Mouse (Mus musculus) hindbrain, postnatal 0 days (tissue): ENCODE measurements at regions not wholly inside any gene's neighbourhood (a gene's known extent, or its start where the extent isn't known, plus 50 kb on each side); places are given as distances from the start of the nearest gene placed in this dataset.

Experiments
- ATAC-seq: fragments of 200-750 bp; cut with Nextera tagmentation; 2 replicates; pipeline ENCODE4 v1.8.0; 2017; ENCODE audit warnings: mild to moderate bottlenecking, moderate TSS enrichment, moderate library complexity
- DNase-seq: peaks from one replicate; pipeline ENCODE4 v3.0.0-alpha.2; 2015; ENCODE audit warnings: low spot score
- H3K27ac ChIP-seq: fragments of 300-500 bp; sonication (generic); 2 replicates; pipeline ENCODE4 v1.5.1; 2014; ENCODE audit warnings: mild to moderate bottlenecking
- H3K27me3 ChIP-seq: fragments of 300-500 bp; sonication (generic); 2 replicates; pipeline ENCODE4 v1.6.1; 2014; ENCODE audit warnings: low read length, mixed read lengths; ENCODE audit not compliant: insufficient read depth
- H3K36me3 ChIP-seq: fragments of 300-500 bp; sonication (generic); 2 replicates; pipeline ENCODE4 v1.6.1; 2014; ENCODE audit warnings: low read length, mixed read lengths; ENCODE audit not compliant: insufficient read depth
- H3K4me1 ChIP-seq: fragments of 300-500 bp; sonication (generic); 2 replicates; pipeline ENCODE4 v1.6.1; 2014; ENCODE audit warnings: antibody characterized with exemption, low read length, mixed read lengths; ENCODE audit not compliant: insufficient read depth
- H3K4me2 ChIP-seq: fragments of 300-500 bp; sonication (generic); 2 replicates; pipeline ENCODE4 v1.6.1; 2014; ENCODE audit warnings: low read depth, mild to moderate bottlenecking, low read length, moderate library complexity, mixed read lengths
- H3K4me3 ChIP-seq: fragments of 300-500 bp; sonication (generic); 2 replicates; pipeline ENCODE4 v1.5.1; 2014; ENCODE audit warnings: low read length
- H3K9ac ChIP-seq: fragments of 300-500 bp; sonication (generic); replicated peaks from 2 replicates; pipeline ENCODE4 v1.6.1; 2014; ENCODE audit warnings: mild to moderate bottlenecking, low read length, moderate library complexity, mixed read lengths
- H3K9me3 ChIP-seq: fragments of 300-500 bp; sonication (generic); 2 replicates; pipeline ENCODE4 v1.6.1; 2016; ENCODE audit warnings: low read length, mixed read lengths
- CTCF ChIP-seq: IDR thresholded peaks from 2 replicates; pipeline ENCODE4 v1.5.1; 2016; ENCODE audit warnings: antibody characterized with exemption, control low read depth, low read depth
- WGBS: fragments of 180-500 bp; shearing (Covaris S2); extraction: QIAGEN DNeasy Blood & Tissue Kit; methylation state at CpG from one replicate; pipeline ENCODE4 v1.1.7; 2014; 5-methylcytosine and 5-hydroxymethylcytosine counted together

- WGBS = 64% methylated on average over 2 of the region's 2 CpGs
- TF ChIP-seq CTCF = no peak
- no peak for ATAC-seq
Measured at GRCm38 (mm10) chr6:147752301-147752700, 276.7 kb downstream of the Ccdc91 start.

DNA sequence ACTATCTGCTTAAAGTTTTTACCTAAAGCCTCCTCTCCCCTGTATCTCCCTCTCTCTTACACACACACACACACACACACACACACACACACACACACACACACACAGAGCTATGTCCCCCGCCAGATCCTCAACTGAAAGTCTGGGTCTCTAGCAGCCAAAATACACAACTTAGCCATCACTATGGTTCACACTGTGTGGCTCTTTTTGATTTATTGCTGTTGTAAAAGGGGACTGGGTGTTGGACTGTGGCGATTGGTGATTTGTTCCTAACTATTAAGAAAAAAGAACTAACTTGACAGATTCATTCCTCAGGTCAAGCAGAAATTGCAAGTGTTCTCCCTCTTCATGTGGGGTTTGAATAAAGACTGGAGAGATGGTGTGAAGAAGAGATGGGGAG lies 278.2 kb downstream of the Ccdc91 start:
- Histone ChIP-seq H3K36me3 (no peaks in the 10 kb centered on the region), H3K27me3 (no peaks in the 10 kb centered on the region), H3K9me3 (no peaks in the 10 kb centered on the region), H3K27ac (no peak overlapping the region), H3K4me3 (no peak overlapping the region), H3K4me2 (no peak overlapping the region), H3K9ac (no peak overlapping the region), H3K4me1 (no peaks in the 10 kb centered on the region)
- WGBS = 90% methylated on average over 2 of the region's 2 CpGs
- TF ChIP-seq CTCF = no peak
- no peak for DNase-seq
- ATAC-seq = no peak

More at GRCm38 (mm10) chr6:147752301-147752700, 276.7 kb downstream of the Ccdc91 start:
- no peak overlapping the region for H3K27ac ChIP-seq
- no peaks in the 10 kb centered on the region for H3K9me3 ChIP-seq
- no peak for DNase-seq
- H3K4me3 ChIP-seq = no peak overlapping the region
- H3K27me3 ChIP-seq = no peaks in the 10 kb centered on the region
- no peak overlapping the region for H3K9ac ChIP-seq
- no peak overlapping the region for H3K4me2 ChIP-seq
- H3K36me3 ChIP-seq = no peaks in the 10 kb centered on the region
- H3K4me1 ChIP-seq = no peaks in the 10 kb centered on the region

- Histone ChIP-seq H3K36me3 (no peaks in the 10 kb centered on the region), H3K4me3 (no peak overlapping the region), H3K27ac (no peak overlapping the region), H3K27me3 (no peaks in the 10 kb centered on the region), H3K4me1 (no peaks in the 10 kb centered on the region), H3K9me3 (no peaks in the 10 kb centered on the region), H3K4me2 (no peak overlapping the region), H3K9ac (no peak overlapping the region)
- 75% methylated on average over 7 of the region's 7 CpGs for WGBS
- DNase-seq (no peak), ATAC-seq (no peak)
- TF ChIP-seq CTCF = no peak
Measured at GRCm38 (mm10) chr6:147755750-147756523, 280.3 kb downstream of the Ccdc91 start.

DNA sequence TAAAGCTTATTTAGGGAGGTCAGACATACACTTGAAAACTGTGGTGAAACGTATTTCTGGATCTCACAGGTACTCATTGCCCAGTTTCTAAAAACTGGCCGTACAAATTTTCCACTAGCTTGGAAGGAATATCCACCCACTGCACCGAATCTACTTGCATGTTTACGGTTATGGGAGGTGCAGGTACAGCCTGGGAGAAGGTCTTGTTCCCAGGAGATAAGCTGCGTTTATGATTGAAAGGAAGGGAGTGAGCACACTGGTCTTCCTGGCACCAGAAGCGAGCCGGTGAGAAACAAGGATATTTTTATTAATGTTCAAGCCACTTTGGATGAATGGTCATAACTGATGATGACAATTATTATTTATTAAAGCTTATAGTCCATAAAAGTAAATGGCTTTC lies 283.9 kb downstream of the Ccdc91 start:
- Histone ChIP-seq H3K4me3 (no peak overlapping the region), H3K27me3 (no peaks in the 10 kb centered on the region), H3K4me2 (no peak overlapping the region), H3K4me1 (no peaks in the 10 kb centered on the region), H3K27ac (no peak overlapping the region), H3K9ac (no peak overlapping the region), H3K36me3 (no peaks in the 10 kb centered on the region), H3K9me3 (no peaks in the 10 kb centered on the region)
- DNase-seq (no peak), ATAC-seq (no peak)
- WGBS = 90% methylated on average over 7 of the region's 7 CpGs
- no peak for TF ChIP-seq CTCF

GRCm38 (mm10) chr6:147760113-147760512 lies 284.5 kb downstream of the Ccdc91 start:
- DNase-seq (no peak), ATAC-seq (no peak)
- Histone ChIP-seq H3K4me1 (no peaks in the 10 kb centered on the region), H3K27ac (no peak overlapping the region), H3K36me3 (no peaks in the 10 kb centered on the region), H3K4me3 (no peak overlapping the region), H3K4me2 (no peak overlapping the region), H3K27me3 (no peaks in the 10 kb centered on the region), H3K9me3 (no peaks in the 10 kb centered on the region), H3K9ac (no peak overlapping the region)
- 82% methylated on average over 2 of the region's 2 CpGs for WGBS
- no peak for TF ChIP-seq CTCF

DNA sequence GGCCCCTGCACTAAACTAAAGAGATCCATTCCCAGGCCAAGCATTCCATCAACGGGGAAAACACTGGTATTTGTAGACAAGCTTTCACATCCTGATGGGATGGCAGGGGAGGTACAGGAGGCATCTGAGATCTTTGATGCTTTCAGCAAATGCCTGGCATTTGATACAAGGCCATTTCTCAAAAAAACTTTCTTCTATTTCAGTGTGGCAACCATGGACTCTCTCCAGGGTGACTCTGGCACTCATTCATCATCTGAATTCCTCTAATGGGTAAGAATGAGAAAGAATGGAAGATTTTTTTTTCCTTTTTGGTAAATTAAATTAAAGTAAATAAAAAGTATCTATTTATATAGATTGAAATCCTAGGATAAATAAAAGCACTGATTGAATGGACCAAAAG lies 281.8 kb upstream of the Far2 start:
- DNase-seq (no peak), ATAC-seq (no peak)
- no peak overlapping the region for H3K4me3 ChIP-seq
- TF ChIP-seq CTCF = no peak
- no peak overlapping the region for H3K9ac ChIP-seq
- WGBS = 84% methylated on average over 1 of the region's 1 CpGs
- no peaks in the 10 kb centered on the region for H3K27me3 ChIP-seq
- no peak overlapping the region for H3K27ac ChIP-seq
- H3K4me1 ChIP-seq = no peaks in the 10 kb centered on the region
- H3K4me2 ChIP-seq = no peak overlapping the region
- no peaks in the 10 kb centered on the region for H3K36me3 ChIP-seq
- no peaks in the 10 kb centered on the region for H3K9me3 ChIP-seq

- Histone ChIP-seq H3K4me2 (no peak overlapping the region), H3K9me3 (no peaks in the 10 kb centered on the region), H3K9ac (no peak overlapping the region), H3K27me3 (no peaks in the 10 kb centered on the region), H3K27ac (no peak overlapping the region), H3K36me3 (no peaks in the 10 kb centered on the region), H3K4me1 (no peaks in the 10 kb centered on the region), H3K4me3 (no peak overlapping the region)
- no peak for ATAC-seq
- TF ChIP-seq CTCF = no peak
- no peak for DNase-seq
- WGBS = 78% methylated on average over 5 of the region's 5 CpGs
Measured at GRCm38 (mm10) chr6:147769180-147769579, 277.9 kb upstream of the Far2 start.
